Mouse (Mus musculus): ENCODE results near the gene Arrdc5.

Gene Arrdc5

GRCm38 (mm10) chr17:56303847-56304586, 3.9 kb upstream of the Arrdc5 start:
- DNase-seq (ENCODE audit: low read depth, low spot score) = peak; percentile 94

- no peak for DNase-seq (ENCODE audit: low read depth, low spot score)
Observed at GRCm38 (mm10) chr17:56303160-56303846, 3.2 kb upstream of the Arrdc5 start, which contains the start of gene Uhrf1. Gene Uhrf1 (plus strand): TSS chr17:56303321.

DNA sequence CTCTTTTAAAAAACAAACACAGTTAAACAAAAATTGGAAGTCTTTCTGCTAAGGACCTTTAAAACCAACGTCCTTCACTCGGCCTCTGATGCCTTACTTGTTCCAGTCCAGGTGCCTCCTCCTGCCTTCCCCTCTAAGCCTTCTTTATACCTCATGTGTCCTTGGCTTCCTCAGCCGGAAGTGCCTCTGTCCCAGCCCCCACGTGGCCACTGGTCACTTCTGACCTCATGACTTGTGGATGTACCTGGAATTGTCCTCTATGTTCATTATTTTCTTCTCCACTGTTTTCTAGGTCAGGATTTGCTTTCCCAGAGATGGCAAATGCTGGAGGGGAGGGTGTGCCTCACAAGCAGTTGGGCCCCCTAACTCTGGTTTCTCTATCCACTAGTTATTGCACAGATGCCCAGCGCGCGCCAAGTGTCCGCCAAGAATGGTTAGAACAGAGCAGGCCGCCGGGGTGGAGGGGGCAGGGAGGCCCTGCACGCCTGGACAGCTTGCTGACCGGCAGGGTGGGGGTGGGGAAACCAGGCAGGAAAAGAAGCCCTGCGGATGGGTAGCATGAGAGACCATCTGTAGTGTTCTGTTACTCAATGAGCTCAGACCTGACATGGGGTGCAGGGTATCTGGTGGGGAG, 2.4 kb upstream of the Arrdc5 start:
- DNase-seq (ENCODE audit: low read depth, low spot score) = no peak

- DNase-seq (ENCODE audit: low read depth, low spot score) = no peak
Observed at GRCm38 (mm10) chr17:56298238-56298637, 1.8 kb downstream of the Arrdc5 start.

DNA sequence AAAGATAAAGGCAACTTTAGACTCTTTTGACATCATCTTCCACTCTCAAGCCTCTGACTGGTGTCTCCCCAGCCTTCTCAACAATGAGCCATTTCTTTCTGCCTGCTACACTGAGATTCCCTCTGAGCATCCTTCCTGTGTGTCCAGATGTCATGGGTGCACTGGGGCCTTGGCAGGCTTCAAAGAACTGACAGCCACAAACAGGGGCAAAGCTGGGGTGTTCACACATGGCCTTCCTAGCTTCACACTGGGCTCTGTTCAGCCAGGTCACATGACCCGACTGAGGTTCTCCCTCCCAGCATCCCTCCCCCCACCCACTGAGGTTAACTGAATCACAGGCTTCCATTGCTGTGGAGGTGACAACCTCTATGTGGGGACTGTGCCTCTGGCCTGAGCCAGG, 3.9 kb downstream of the Arrdc5 start:
- DNase-seq (ENCODE audit: low read depth, low spot score) = no peak

GRCm38 (mm10) chr17:56294241-56294640, 5.8 kb downstream of the Arrdc5 start:
- DNase-seq (ENCODE audit: low read depth, low spot score) = peak; percentile 76

DNA sequence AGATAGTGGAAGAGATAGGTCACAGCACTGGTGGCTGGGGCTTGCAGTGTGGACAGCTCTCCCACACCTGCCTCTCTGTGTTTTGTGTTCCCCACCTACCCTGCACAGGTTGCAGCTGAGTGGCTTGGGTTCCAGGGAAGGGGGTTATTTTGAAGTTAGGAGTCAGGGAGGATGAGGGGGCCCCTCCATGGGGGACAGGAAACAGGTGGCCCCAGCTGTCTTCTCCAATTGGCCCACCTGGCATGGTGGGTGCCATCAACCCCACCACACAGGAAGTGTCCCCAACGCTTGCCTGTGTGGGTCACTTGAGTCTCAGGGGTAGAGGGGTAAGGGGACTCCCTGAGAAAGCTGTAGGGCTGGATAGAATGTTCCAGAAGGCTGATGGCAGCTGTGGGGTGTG, 6.8 kb downstream of the Arrdc5 start:
- DNase-seq (ENCODE audit: low read depth, low spot score) = no peak

- no peak for DNase-seq (ENCODE audit: low read depth, low spot score)
Observed at GRCm38 (mm10) chr17:56292531-56293222, 7.4 kb downstream of the Arrdc5 start, which contains the start of gene Plin3. Gene Plin3 (minus strand): TSS chr17:56292873.

DNA sequence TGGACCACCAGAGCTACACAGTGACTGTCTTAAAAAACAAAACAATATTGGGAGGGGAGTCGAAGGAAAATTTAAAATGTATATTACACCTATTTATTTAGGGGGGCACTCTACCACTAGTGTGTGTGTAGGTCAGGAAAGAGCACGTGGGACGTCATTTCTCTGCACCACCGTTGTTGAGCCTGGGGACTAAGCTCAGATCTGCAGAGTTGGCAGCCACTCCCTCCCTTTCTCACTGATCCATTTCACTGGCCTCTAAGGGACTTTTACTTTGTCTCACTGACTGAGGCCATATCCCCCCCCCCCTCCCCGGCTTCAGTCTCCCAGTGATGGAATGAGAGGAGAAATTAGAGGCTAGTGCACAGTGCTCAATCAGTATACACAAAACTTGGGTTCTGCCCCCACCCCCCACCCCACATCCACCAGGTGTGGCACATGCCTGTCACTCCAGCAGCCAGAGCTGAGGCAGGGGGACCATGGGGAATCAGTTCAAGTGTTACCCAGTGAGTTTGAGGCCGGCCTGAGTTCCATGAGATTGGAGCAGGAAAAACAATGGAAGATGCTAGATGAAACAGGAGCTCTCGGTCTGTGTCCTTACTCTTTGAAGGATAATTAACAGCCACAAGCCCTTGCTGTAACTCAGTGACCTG, 8.1 kb downstream of the Arrdc5 start:
- DNase-seq (ENCODE audit: low read depth, low spot score) = no peak

- DNase-seq (ENCODE audit: low read depth, low spot score) = peak; percentile 82
Observed at GRCm38 (mm10) chr17:56291171-56291511, 8.9 kb downstream of the Arrdc5 start.

DNA sequence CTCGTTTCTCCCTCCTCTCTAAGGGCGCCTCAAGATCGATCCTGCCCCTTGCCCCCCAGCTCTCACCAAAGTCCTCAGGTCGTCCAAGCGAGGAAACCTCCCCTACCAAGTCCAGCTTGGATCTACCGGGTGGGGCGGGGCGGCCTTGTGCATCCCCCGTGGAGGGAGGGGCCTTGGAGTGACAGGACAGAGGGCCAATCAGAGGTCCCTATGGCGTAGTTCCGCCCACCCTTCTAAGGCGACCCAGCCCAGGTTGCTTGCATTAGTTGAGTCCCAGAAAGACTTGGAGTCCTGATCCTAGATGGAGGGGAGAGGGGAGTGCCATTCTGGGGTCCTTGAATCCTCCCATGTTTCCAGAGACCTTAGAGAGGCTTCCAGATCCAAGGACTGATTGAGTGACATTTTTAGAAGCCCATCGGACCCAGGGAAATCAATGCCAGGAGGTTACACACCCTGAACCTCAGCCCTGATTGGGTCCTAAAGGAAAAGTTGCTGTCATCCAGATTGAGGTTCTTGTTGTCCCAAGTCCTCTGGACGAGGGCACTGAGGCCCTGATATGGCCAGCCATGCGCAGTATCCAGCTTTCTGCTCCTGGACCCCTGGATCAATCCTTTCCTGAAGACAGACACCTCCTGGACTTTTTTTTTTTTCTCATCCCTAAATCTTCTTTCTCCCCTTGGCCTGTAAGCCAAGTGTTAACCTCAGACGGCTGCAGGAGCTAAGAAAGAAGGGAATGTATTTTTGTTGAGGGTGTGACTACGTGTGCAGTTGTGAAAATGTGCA, 9.5 kb downstream of the Arrdc5 start:
- peak; percentile 69 for DNase-seq (ENCODE audit: low read depth, low spot score)

DNA sequence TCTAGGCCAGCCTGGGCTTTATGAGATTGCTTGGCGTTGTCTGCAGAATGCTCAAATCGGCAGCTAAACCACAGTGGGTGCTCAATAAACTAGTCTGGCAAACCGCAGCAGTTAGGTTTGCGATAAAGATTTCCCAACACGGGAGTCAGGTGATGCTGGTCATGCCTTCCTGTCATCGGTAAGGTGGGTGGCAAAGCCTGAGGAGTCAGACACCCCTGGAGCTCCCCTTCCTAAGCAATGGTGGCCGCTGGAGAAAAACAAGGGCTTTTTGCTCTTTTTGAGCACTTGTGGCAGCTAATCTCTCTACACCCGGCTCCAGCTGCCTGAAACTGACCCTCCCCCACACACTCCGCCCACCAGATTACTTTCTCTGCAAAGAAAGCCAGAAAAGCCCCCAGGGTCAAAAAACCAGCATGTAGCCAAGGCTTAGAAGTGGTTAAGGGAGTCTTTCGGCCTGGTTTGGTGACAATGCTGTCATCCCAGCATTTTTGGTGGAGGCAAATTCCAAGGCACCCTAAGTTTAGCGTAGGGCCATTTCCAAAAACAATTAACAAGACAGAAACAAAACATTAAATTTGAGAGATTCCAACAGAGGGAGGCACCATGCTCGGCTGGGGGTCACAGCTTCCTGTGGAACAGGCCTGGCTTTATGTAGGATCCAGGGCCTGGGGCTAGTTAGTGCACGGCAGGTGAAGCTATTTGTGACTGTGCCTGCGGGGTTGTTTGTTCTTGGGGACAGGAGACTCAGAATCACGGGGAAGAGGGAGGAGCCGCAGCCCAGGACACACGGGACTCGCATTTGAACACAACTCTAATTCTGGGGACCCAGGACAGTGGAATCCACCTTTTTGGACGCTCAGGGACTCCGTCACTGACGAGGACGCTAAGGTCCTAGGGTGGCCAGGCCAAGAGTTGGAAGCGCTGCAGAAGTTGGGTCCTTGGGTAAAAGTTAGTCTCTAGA, 10.4 kb downstream of the Arrdc5 start:
- no peak for DNase-seq (ENCODE audit: low read depth, low spot score)

DNA sequence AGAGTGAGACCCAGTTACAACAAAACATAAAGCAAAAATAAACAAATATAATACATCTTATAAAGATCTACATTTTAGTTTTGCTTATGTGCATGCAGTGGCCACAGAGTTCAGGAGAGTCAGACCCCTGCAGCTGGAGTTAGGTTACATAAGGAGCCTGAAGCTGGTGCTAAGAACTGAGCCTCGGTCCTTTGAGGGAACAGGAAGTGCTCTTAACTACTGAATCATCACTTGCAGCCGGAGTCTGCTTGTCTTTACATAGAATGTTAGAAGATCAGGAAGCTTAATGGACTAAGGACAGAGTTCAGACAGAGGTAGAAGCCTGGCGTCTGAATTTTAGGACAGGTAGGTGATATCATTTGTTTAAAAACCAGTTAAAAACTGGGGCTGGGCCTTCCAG, 11.2 kb downstream of the Arrdc5 start:
- no peak for DNase-seq (ENCODE audit: low read depth, low spot score)

DNA sequence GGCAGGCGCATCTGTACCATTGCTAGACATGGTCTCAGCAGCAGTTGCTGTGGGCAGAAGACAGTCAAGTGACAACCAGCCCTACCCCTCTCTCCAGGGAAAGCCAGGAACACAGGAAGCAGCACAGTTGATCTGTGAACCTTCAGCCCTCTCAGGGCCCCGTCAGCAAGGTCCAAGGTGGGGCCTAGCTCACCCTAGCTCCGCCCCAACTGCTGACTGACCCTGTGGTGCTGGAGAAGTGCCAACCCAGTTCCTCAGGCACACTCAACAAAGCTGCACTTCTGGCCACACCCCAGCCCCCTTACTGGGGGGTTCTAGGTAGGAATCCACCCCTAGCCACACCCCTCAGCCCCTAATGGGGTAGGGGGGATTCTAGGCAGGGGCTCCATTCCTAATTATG, 12.3 kb downstream of the Arrdc5 start:
- DNase-seq (ENCODE audit: low read depth, low spot score) = no peak

DNA sequence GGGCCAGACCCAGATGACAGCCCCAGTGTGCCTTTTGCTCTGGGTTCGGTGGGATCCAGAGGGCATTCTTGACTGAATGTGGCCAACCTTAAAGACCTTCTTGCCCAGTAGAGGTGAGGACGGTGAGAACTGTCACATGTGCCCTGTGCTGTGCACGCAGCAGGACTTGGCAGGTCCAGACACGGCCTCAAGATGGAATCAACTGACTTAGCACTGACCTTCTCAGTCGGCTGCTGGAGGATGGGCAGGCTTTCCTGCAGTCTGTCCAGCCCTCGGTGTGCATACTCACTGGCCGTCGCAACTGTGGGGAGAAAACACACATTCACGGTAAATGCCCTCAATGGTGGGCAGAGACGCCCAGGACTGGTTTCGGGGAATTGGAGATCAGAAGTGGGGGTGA, 14.1 kb downstream of the Arrdc5 start:
- no peak for DNase-seq (ENCODE audit: low read depth, low spot score)

- DNase-seq (ENCODE audit: low read depth, low spot score) = peak; percentile 85
Observed at GRCm38 (mm10) chr17:56283316-56283715, 16.8 kb downstream of the Arrdc5 start.

DNA sequence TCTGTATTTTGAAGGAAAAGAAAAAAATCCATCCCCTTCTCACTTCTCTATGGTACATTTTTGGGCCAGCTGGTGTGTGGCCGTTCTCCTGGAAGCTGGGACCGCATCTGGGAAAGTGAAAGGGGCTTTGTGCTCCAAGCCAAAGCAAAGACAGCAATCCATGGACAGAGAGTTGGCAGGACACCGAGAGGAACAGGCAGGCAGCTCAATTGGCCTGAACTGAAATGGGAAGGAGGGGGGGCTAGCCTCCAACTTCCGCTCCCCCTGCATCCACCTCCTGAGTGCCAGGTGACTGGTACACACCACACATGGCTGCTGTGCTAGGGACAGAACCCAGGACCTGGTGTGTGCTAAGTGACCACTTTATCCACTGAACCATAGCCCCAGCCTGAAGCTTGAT, 17.3 kb downstream of the Arrdc5 start:
- peak; percentile 91 for DNase-seq (ENCODE audit: low read depth, low spot score)

GRCm38 (mm10) chr17:56281193-56281592, 18.9 kb downstream of the Arrdc5 start:
- no peak for DNase-seq (ENCODE audit: low read depth, low spot score)

- no peak for DNase-seq (ENCODE audit: low read depth, low spot score)
Observed at GRCm38 (mm10) chr17:56279481-56280155, 20.5 kb downstream of the Arrdc5 start.

Data from brain, adult 2 months (tissue).